ENCODE assay signal across 1 mouse cellular context in genomic region chr15:84763423-84763812, GRCm38 (mm10).
TF ChIP-seq lines count a peak whose summit lies in the region.

No protein-coding gene starts in this region.

TF ChIP-seq in CH12.LX, 34 proteins besides CTCF, POLR2A, EP300 and RAD21 (continued from another document):
- TF ChIP-seq MAFK (IDR thresholded peaks at IDR 0.05; ENCODE audit: insufficient replicate concordance, low read length) = no peak
- TF ChIP-seq ETS1 (conservative IDR thresholded peaks at IDR 0.05; ENCODE audit: low read depth, low read length) = no peak
- no peak for TF ChIP-seq ELF1 (IDR thresholded peaks at IDR 0.05; ENCODE audit: low read depth, low read length)
- no peak for TF ChIP-seq TCF12 (IDR thresholded peaks at IDR 0.05; ENCODE audit: low read depth, low read length)
- no peak for TF ChIP-seq MYC (IDR thresholded peaks at IDR 0.05; ENCODE audit: low read depth, low read length)
- no peak for TF ChIP-seq JUND (conservative IDR thresholded peaks at IDR 0.05; ENCODE audit: low read depth, low read length)
- no peak for TF ChIP-seq MAX (IDR thresholded peaks at IDR 0.05; ENCODE audit: low read length)
TF ChIP-seq in CH12.LX: peak in this region for 0.
